Mouse (Mus musculus): ENCODE results near the gene Grhl1.

The Grhl1 gene

GRCm38 (mm10) chr12:24642370-24642802, 70.3 kb downstream of the Grhl1 start:
- in situ Hi-C loops (cut with MboI, MseI), result no loop called here

GRCm38 (mm10) chr12:24644125-24644571, 72.1 kb downstream of the Grhl1 start:
- in situ Hi-C loops (cut with MboI, MseI), result no loop called here

- in situ Hi-C loops (cut with MboI, MseI), result no loop called here
These were observed 73.8 kb downstream of the Grhl1 start for GRCm38 (mm10) chr12:24645901-24646300.

GRCm38 (mm10) chr12:24648094-24648493, 76.0 kb downstream of the Grhl1 start:
- in situ Hi-C loops (cut with MboI, MseI), result no loop called here

- in situ Hi-C loops (cut with MboI, MseI), result loop anchor here in 1 of 2 experiments (5.0 kb wide), 1 partner anchor 52 kb away; no protein-coding TSS in a partner anchor
These were observed 78.5 kb downstream of the Grhl1 start for GRCm38 (mm10) chr12:24650415-24651062.

- in situ Hi-C loops (cut with MboI, MseI), result loop anchor here in 1 of 2 experiments (5.0 kb wide), 1 partner anchor 51 kb away; no protein-coding TSS in a partner anchor
These were observed 79.0 kb downstream of the Grhl1 start, which contains the start of gene Klf11 for GRCm38 (mm10) chr12:24651063-24651557. Gene Klf11, plus strand, starts transcription at chr12:24651274.

- in situ Hi-C loops (cut with MboI, MseI), result loop anchor here in 1 of 2 experiments (5.0 kb wide), 1 partner anchor 51 kb away; no protein-coding TSS in a partner anchor
These were observed 79.7 kb downstream of the Grhl1 start for GRCm38 (mm10) chr12:24651642-24652342.

GRCm38 (mm10) chr12:24654065-24654862, 82.2 kb downstream of the Grhl1 start:
- in situ Hi-C loops (cut with MboI, MseI), result loop anchor here in 1 of 2 experiments (5.0 kb wide), 1 partner anchor 48 kb away; no protein-coding TSS in a partner anchor

- in situ Hi-C loops (cut with MboI, MseI), result no loop called here
These were observed 84.4 kb downstream of the Grhl1 start for GRCm38 (mm10) chr12:24656436-24656835.

- in situ Hi-C loops (cut with MboI, MseI), result no loop called here
These were observed 86.9 kb downstream of the Grhl1 start for GRCm38 (mm10) chr12:24658998-24659397.

GRCm38 (mm10) chr12:24659923-24660322, 87.8 kb downstream of the Grhl1 start:
- in situ Hi-C loops (cut with MboI, MseI), result no loop called here

GRCm38 (mm10) chr12:24661100-24661499, 89.0 kb downstream of the Grhl1 start:
- in situ Hi-C loops (cut with MboI, MseI), result no loop called here

GRCm38 (mm10) chr12:24662131-24662530, 90.0 kb downstream of the Grhl1 start:
- in situ Hi-C loops (cut with MboI, MseI), result no loop called here

Data from T-helper 17 cell (primary cell).